In the genomic region with DNA sequence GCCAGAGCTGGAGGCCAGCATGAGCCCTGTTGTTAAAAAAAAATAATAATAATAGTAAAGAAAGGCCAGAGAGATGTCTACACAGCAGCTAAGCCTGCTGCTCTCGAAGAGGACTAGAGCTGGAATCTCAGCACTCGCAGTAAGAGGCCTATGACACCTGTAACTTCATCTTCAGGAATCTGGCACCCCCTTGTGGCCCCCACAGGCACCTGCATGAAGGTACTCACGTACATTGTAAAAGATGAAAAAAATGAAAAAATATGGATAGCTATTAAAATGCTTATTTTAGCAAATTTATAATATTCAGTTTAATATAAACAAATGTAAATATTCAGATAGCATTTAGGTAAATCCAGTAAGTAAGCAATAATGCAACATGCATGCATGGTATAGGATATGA, we compare ENCODE assay signal across 13 mouse cellular contexts. TPM values are rescaled to one million over a fixed set of nuclear protein-coding genes. Genes with fewer than 3 reads are reported as not detected.
A peak's percentile ranks its signal among the peaks of the same experiment; 100 is the strongest.
DNase-seq lines count a peak whose midpoint lies in the region; ATAC-seq and TF ChIP-seq lines count a peak whose summit lies in the region.
"Had no signal": no experiment of that assay in that cellular context is flagged by ENCODE, and none has a peak within 500 bp of the region (broad histone marks: within the 10 kb centered on the region; RNA-seq: fewer than 3 reads in every experiment).

No protein-coding gene starts in this region.

- H3K36me3 ChIP-seq in kidney, embryonic 16.5 days (ENCODE audit: insufficient read depth, low read length), result peaks cover 18% of the 10 kb centered on the region; the same call in 1 of the 2 replicates

- intact Hi-C loops in left cerebral cortex, adult 2 months (cut with DNase I), result loop anchor here (5.0 kb wide), 2 partner anchors 177 to 302 kb away; a partner anchor contains a TSS
- intact Hi-C loops in left cerebral cortex, postnatal 25 days (cut with DNase I), result loop anchor here (5.0 kb wide), 1 partner anchor 102 kb away; a partner anchor contains a TSS

- no peak overlapping the region for H3K9ac ChIP-seq in kidney, embryonic 16.5 days (replicated peaks; ENCODE audit: low read length)
- H3K9ac ChIP-seq: embryonic facial prominence, embryonic 15.5 days; heart, embryonic 13.5 days; neural tube, embryonic 12.5 days had no signal

- H3K4me1 ChIP-seq in kidney, embryonic 16.5 days (ENCODE audit: insufficient read depth, low read length), result no peaks in the 10 kb centered on the region
- H3K4me1 ChIP-seq: neural tube, embryonic 12.5 days had no signal

- no peak for ATAC-seq in kidney, embryonic 16.5 days (ENCODE audit: low FRiP score, low TSS enrichment)

- DNase-seq in left cerebral cortex, adult 2 months (ENCODE audit: extremely low spot score in 1 of 2, low spot score in 2 of 2), result no peak
- DNase-seq in left cerebral cortex, postnatal 25 days (ENCODE audit: low spot score in 2 of 2), result no peak
- DNase-seq in thymus, postnatal 4 days, result peak; percentile 58
- DNase-seq in thymus, postnatal 0 days (ENCODE audit: low spot score), result no peak
- DNase-seq in T-cell, adult 2 months (ENCODE audit: low spot score), result peak; percentile 7
- DNase-seq in urinary bladder, postnatal 14 days (ENCODE audit: low spot score), result no peak
- DNase-seq: right cerebral cortex, postnatal 25 days had no signal

- 99% methylated on average over 3 of the region's 3 CpGs for WGBS in kidney, embryonic 16.5 days

- no peak overlapping the region for H3K27ac ChIP-seq in left cerebral cortex, adult 2 months
- H3K27ac ChIP-seq in kidney, embryonic 16.5 days (ENCODE audit: low read length), result no peak overlapping the region
- H3K27ac ChIP-seq: embryonic facial prominence, embryonic 15.5 days; neural tube, embryonic 12.5 days had no signal

- TF ChIP-seq CTCF in left cerebral cortex, adult 2 months (IDR thresholded peaks at IDR 0.05), result peak; percentile 23

- no peak overlapping the region for H3K4me3 ChIP-seq in left cerebral cortex, adult 2 months
- H3K4me3 ChIP-seq in kidney, embryonic 16.5 days (ENCODE audit: low read length), result no peak overlapping the region
- H3K4me3 ChIP-seq: embryonic facial prominence, embryonic 15.5 days; heart, embryonic 13.5 days; neural tube, embryonic 12.5 days had no signal

- no peaks in the 10 kb centered on the region for H3K27me3 ChIP-seq in kidney, embryonic 16.5 days (ENCODE audit: insufficient read depth, low read length)
- H3K27me3 ChIP-seq: embryonic facial prominence, embryonic 15.5 days; heart, embryonic 13.5 days; neural tube, embryonic 12.5 days had no signal

- no peak overlapping the region for H3K4me2 ChIP-seq in kidney, embryonic 16.5 days (replicated peaks; ENCODE audit: low read depth, low read length)
- H3K4me2 ChIP-seq: embryonic facial prominence, embryonic 15.5 days; heart, embryonic 13.5 days; neural tube, embryonic 12.5 days had no signal

- H3K9me3 ChIP-seq in kidney, embryonic 16.5 days (ENCODE audit: low read length), result peaks cover 4% of the 10 kb centered on the region; the same call in 1 of the 2 replicates
- H3K9me3 ChIP-seq: embryonic facial prominence, embryonic 15.5 days; neural tube, embryonic 12.5 days had no signal

RNA-seq across cellular contexts. Expression of a gene that starts 44.9 kb away (rescaled TPM):
- total RNA-seq in left cerebral cortex, adult 2 months (2021), result not detected
- not detected for total RNA-seq in left cerebral cortex, postnatal 25 days (2021)
- not detected in 2 replicates for polyA plus RNA-seq in thymus, postnatal 0 days (2015; fragmentation: Nextera tagmentation; extraction: Ambion mirVana)
- polyA plus RNA-seq in kidney, embryonic 16.5 days (2015; fragmentation: Nextera tagmentation; extraction: Ambion mirVana), result not detected in 2 replicates
- total RNA-seq: left cerebral cortex, postnatal 36 days; megakaryocyte progenitor cell, adult 5-6 weeks had no signal
- polyA plus RNA-seq: embryonic facial prominence, embryonic 15.5 days; heart, embryonic 13.5 days; neural tube, embryonic 12.5 days had no signal

RNA-seq across cellular contexts. Expression of a gene that starts 58.4 kb away (rescaled TPM):
- total RNA-seq in left cerebral cortex, adult 2 months (2021), result not detected
- not detected for total RNA-seq in left cerebral cortex, postnatal 25 days (2021)
- polyA plus RNA-seq in thymus, postnatal 0 days (2015; fragmentation: Nextera tagmentation; extraction: Ambion mirVana), result not detected in 2 replicates
- not detected in 2 replicates for polyA plus RNA-seq in kidney, embryonic 16.5 days (2015; fragmentation: Nextera tagmentation; extraction: Ambion mirVana)
- total RNA-seq: left cerebral cortex, postnatal 36 days; megakaryocyte progenitor cell, adult 5-6 weeks had no signal
- polyA plus RNA-seq: embryonic facial prominence, embryonic 15.5 days; heart, embryonic 13.5 days; neural tube, embryonic 12.5 days had no signal

Comparison
In these comparisons a context has a peak if more than half of its experiments do, and no peak if none do; other contexts are left out.
1. DNase-seq: peak in thymus, postnatal 4 days (single experiment) and T-cell, adult 2 months (single experiment); none in left cerebral cortex, adult 2 months (0 of 2), left cerebral cortex, postnatal 25 days (0 of 2), thymus, postnatal 0 days (single experiment) and urinary bladder, postnatal 14 days (single experiment).